Comparison of ENCODE assay signal across 1 mouse cellular context in the genomic region with DNA sequence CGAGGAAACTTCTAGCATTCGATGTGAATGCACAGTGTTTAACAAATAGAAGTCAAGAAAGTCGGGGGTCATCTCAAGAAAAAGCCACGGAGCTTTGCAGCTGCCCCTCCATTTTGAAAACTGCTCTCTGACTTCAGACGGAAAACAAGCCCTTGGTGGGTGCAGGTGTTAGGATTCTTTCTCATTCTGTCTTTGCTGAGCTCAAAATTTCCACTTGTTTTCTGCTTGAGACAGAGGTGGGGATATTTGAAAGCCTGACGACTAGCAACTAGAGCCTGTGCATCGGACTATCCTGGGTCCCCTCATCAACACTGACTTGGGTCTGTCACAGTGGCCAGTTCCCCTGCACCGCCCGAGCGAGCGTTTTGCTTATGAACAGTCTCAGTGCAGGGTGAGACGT.
TF ChIP-seq lines count a peak whose summit lies in the region.

No protein-coding gene starts in this region.

TF ChIP-seq in CH12.LX, 34 proteins besides CTCF, POLR2A, EP300 and RAD21 (continued from another document):
- TF ChIP-seq ELF1 (IDR thresholded peaks at IDR 0.05; ENCODE audit: low read depth, low read length) (no peak), USF2 (conservative IDR thresholded peaks at IDR 0.05; ENCODE audit: low read depth, low read length) (no peak), MAFK (IDR thresholded peaks at IDR 0.05; ENCODE audit: insufficient replicate concordance, low read length) (0 out of 2 replicates have a peak, but pooled peaks have one; percentile 14), USF1 (IDR thresholded peaks at IDR 0.05; ENCODE audit: low read depth, low read length) (no peak), MAX (IDR thresholded peaks at IDR 0.05; ENCODE audit: low read length) (no peak; the same call in 1 of the 2 replicates), KAT2A (IDR thresholded peaks at IDR 0.05; ENCODE audit: insufficient replicate concordance, low read length) (no peak), ZMIZ1 (IDR thresholded peaks at IDR 0.05; ENCODE audit: low read depth, low read length) (no peak), ZC3H11A (IDR thresholded peaks at IDR 0.05; ENCODE audit: low read depth, low read length) (no peak), PAX5 (IDR thresholded peaks at IDR 0.05; ENCODE audit: low read length) (no peak), CHD2 (IDR thresholded peaks at IDR 0.05; ENCODE audit: low read length) (no peak; the same call in 1 of the 2 replicates), ETS1 (conservative IDR thresholded peaks at IDR 0.05; ENCODE audit: low read depth, low read length) (no peak; the same call in 1 of the 2 replicates), MAZ (IDR thresholded peaks at IDR 0.05; ENCODE audit: low read depth, low read length) (no peak), JUN (IDR thresholded peaks at IDR 0.05; ENCODE audit: insufficient read depth, low read depth, low read length) (peak; percentile 64), NRF1 (IDR thresholded peaks at IDR 0.05; ENCODE audit: low read depth, low read length) (no peak), TCF12 (IDR thresholded peaks at IDR 0.05; ENCODE audit: low read depth, low read length) (peak; percentile 55; the same call in 1 of the 2 replicates), UBTF (IDR thresholded peaks at IDR 0.05; ENCODE audit: low read depth, low read length) (no peak)
